Mouse (Mus musculus): ENCODE data around the gene Kif1a. TPM values are rescaled to one million over a fixed set of nuclear protein-coding genes. Genes with fewer than 3 reads are reported as not detected.

The Kif1a gene
- total RNA-seq (2012; rRNA removed) (not detected in 2 replicates), polyA plus RNA-seq (2012; ENCODE audit: insufficient read depth in 1 of 2, insufficient read length in 2 of 2, low read depth in 1 of 2, low replicate concordance in 2 of 2, missing spikeins in 1 of 2) (not detected)

GRCm38 (mm10) chr1:93101571-93102061 lies at the start of gene Kif1a:
Gene Kif1a (minus strand): TSS chr1:93101951.
- no peak for DNase-seq (ENCODE audit: low read depth, low spot score)
- no peak for TF ChIP-seq RAD21 (IDR thresholded peaks at IDR 0.05; ENCODE audit: low read depth, low read length)
- TF ChIP-seq RCOR1 (IDR thresholded peaks at IDR 0.05; ENCODE audit: low read depth, low read length), result no peak
- TF ChIP-seq E2F4 (IDR thresholded peaks at IDR 0.05; ENCODE audit: borderline replicate concordance, low read depth, low read length), result no peak
- no peak for TF ChIP-seq MAFK (IDR thresholded peaks at IDR 0.05; ENCODE audit: borderline replicate concordance, low read depth, low read length)
- no peak for TF ChIP-seq USF2 (IDR thresholded peaks at IDR 0.05; ENCODE audit: borderline replicate concordance in 1 of 2, insufficient read depth in 1 of 2, low read depth in 1 of 2, low read length in 2 of 2)
- TF ChIP-seq USF1 (IDR thresholded peaks at IDR 0.05; ENCODE audit: low read depth, low read length), result no peak
- no peak for TF ChIP-seq UBTF (IDR thresholded peaks at IDR 0.05; ENCODE audit: borderline replicate concordance, insufficient read depth, low read depth, low read length)
- TF ChIP-seq GATA1 (IDR thresholded peaks at IDR 0.05; ENCODE audit: low read depth, low read length), result no peak
- no peak for TF ChIP-seq KAT2A (conservative IDR thresholded peaks at IDR 0.05; ENCODE audit: low read depth, low read length)
- no peak for TF ChIP-seq SMC3 (IDR thresholded peaks at IDR 0.05; ENCODE audit: low read depth, low read length)
- TF ChIP-seq ELF1 (IDR thresholded peaks at IDR 0.05; ENCODE audit: low read depth, low read length), result no peak
- no peak for TF ChIP-seq MXI1 (IDR thresholded peaks at IDR 0.05; ENCODE audit: low read depth, low read length)
- no peak for TF ChIP-seq MAX (IDR thresholded peaks at IDR 0.05; ENCODE audit: low read length)
- TF ChIP-seq ETS1 (IDR thresholded peaks at IDR 0.05; ENCODE audit: low read depth, low read length), result no peak
- no peak for TF ChIP-seq TBP (IDR thresholded peaks at IDR 0.05; ENCODE audit: low read depth, low read length)
- TF ChIP-seq ZNF384 (IDR thresholded peaks at IDR 0.05; ENCODE audit: low read depth, low read length), result no peak
- no peaks in the 10 kb centered on the region for H3K36me3 ChIP-seq (ENCODE audit: control insufficient read depth in 1 of 2, insufficient read depth in 2 of 2, low read length in 2 of 2)
- H3K79me2 ChIP-seq (ENCODE audit: control insufficient read depth, insufficient read depth, low read length, poor library complexity), result no peaks in the 10 kb centered on the region
- H3K9me3 ChIP-seq (replicated peaks; ENCODE audit: insufficient read depth, low read length), result no peaks in the 10 kb centered on the region
- H3K27ac ChIP-seq (ENCODE audit: control insufficient read depth, low read depth, low read length), result no peak within 1 kb of the TSS
- H3K4me3 ChIP-seq (ENCODE audit: control insufficient read depth in 1 of 2, insufficient read depth in 1 of 2, low read depth in 2 of 2, low read length in 2 of 2), result no peak within 1 kb of the TSS
- H3K27me3 ChIP-seq (ENCODE audit: control insufficient read depth in 1 of 2, insufficient read depth in 2 of 2, low read length in 2 of 2), result no peaks in the 10 kb centered on the region
- H3K4me1 ChIP-seq (ENCODE audit: control insufficient read depth in 1 of 2, insufficient read depth in 2 of 2, low read length in 2 of 2), result no peaks in the 10 kb centered on the region
- no peak within 1 kb of the TSS for H3K9ac ChIP-seq (ENCODE audit: control insufficient read depth, low read depth, low read length, poor library complexity, severe bottlenecking)

GRCm38 (mm10) chr1:93150907-93151661 lies 49.3 kb upstream of the Kif1a start:
- Histone ChIP-seq H3K4me3 (ENCODE audit: control insufficient read depth in 1 of 2, insufficient read depth in 1 of 2, low read depth in 2 of 2, low read length in 2 of 2) (no peak overlapping the region), H3K27me3 (ENCODE audit: control insufficient read depth in 1 of 2, insufficient read depth in 2 of 2, low read length in 2 of 2) (no peaks in the 10 kb centered on the region)

More at GRCm38 (mm10) chr1:93150907-93151661, 49.3 kb upstream of the Kif1a start:
- no peak for DNase-seq (ENCODE audit: low read depth, low spot score)
- Histone ChIP-seq H3K9me3 (replicated peaks; ENCODE audit: insufficient read depth, low read length) (no peaks in the 10 kb centered on the region), H3K27ac (ENCODE audit: control insufficient read depth, low read depth, low read length) (no peak overlapping the region), H3K9ac (ENCODE audit: control insufficient read depth, low read depth, low read length, poor library complexity, severe bottlenecking) (no peak overlapping the region), H3K36me3 (ENCODE audit: control insufficient read depth in 1 of 2, insufficient read depth in 2 of 2, low read length in 2 of 2) (no peaks in the 10 kb centered on the region), H3K79me2 (ENCODE audit: control insufficient read depth, insufficient read depth, low read length, poor library complexity) (no peaks in the 10 kb centered on the region), H3K4me1 (ENCODE audit: control insufficient read depth in 1 of 2, insufficient read depth in 2 of 2, low read length in 2 of 2) (no peaks in the 10 kb centered on the region)
- no peak for TF ChIP-seq USF1 (IDR thresholded peaks at IDR 0.05; ENCODE audit: low read depth, low read length)
- TF ChIP-seq MAFK (IDR thresholded peaks at IDR 0.05; ENCODE audit: borderline replicate concordance, low read depth, low read length), result no peak
- no peak for TF ChIP-seq TBP (IDR thresholded peaks at IDR 0.05; ENCODE audit: low read depth, low read length)
- no peak for TF ChIP-seq ZC3H11A (IDR thresholded peaks at IDR 0.05; ENCODE audit: low read depth, low read length)
- no peak for TF ChIP-seq CHD1 (IDR thresholded peaks at IDR 0.05; ENCODE audit: low read depth, low read length)
- TF ChIP-seq JUND (IDR thresholded peaks at IDR 0.05; ENCODE audit: low read depth, low read length), result no peak
- TF ChIP-seq RAD21 (IDR thresholded peaks at IDR 0.05; ENCODE audit: low read depth, low read length), result no peak
- TF ChIP-seq CTCF (IDR thresholded peaks at IDR 0.05 in 2 of 3, conservative IDR thresholded peaks at IDR 0.05 in 1 of 3; ENCODE audit: control insufficient read depth in 1 of 3, insufficient read depth in 1 of 3, low read depth in 2 of 3, low read length in 3 of 3, poor library complexity in 1 of 3, severe bottlenecking in 1 of 3), result no peak
- TF ChIP-seq TCF12 (IDR thresholded peaks at IDR 0.05; ENCODE audit: low read depth, low read length), result no peak
- no peak for TF ChIP-seq GABPA (IDR thresholded peaks at IDR 0.05; ENCODE audit: low read depth, low read length)
- no peak for TF ChIP-seq TAL1 (IDR thresholded peaks at IDR 0.05; ENCODE audit: low read length)
- TF ChIP-seq POLR2A (IDR thresholded peaks at IDR 0.05; ENCODE audit: control insufficient read depth in 1 of 2, insufficient read depth in 1 of 2, low read depth in 1 of 2, low read length in 2 of 2, poor library complexity in 1 of 2), result no peak
- TF ChIP-seq MAX (IDR thresholded peaks at IDR 0.05; ENCODE audit: low read length), result no peak
- no peak for TF ChIP-seq CHD2 (IDR thresholded peaks at IDR 0.05; ENCODE audit: low read length)

All from MEL (cell line).